ENCODE assay signal across 9 mouse cellular contexts in genomic region chr5:72172675-72173074, GRCm38 (mm10). TPM values are rescaled to one million over a fixed set of nuclear protein-coding genes. Genes with fewer than 3 reads are reported as not detected.
DNase-seq lines count a peak whose midpoint lies in the region; ATAC-seq lines count a peak whose summit lies in the region.
"Had no signal": no experiment of that assay in that cellular context is flagged by ENCODE, and none has a peak within 500 bp of the region (broad histone marks: within the 10 kb centered on the region; RNA-seq: fewer than 3 reads in every experiment).

No protein-coding gene starts in this region.

- intact Hi-C loops in heart, postnatal 14 days (cut with DNase I), result loop anchor here (1.0 kb wide), 1 partner anchor 98 kb away; no protein-coding TSS in a partner anchor

- H3K9me3 ChIP-seq in forebrain, embryonic 10.5 days, result no peaks in the 10 kb centered on the region
- no peaks in the 10 kb centered on the region for H3K9me3 ChIP-seq in forebrain, embryonic 15.5 days
- H3K9me3 ChIP-seq in midbrain, embryonic 11.5 days (ENCODE audit: control insufficient read depth, low read length), result no peaks in the 10 kb centered on the region
- no peaks in the 10 kb centered on the region for H3K9me3 ChIP-seq in midbrain, embryonic 16.5 days (replicated peaks; ENCODE audit: control insufficient read depth, low read length, poor library complexity, severe bottlenecking)

- no peak overlapping the region for H3K4me3 ChIP-seq in forebrain, embryonic 10.5 days
- no peak overlapping the region for H3K4me3 ChIP-seq in forebrain, embryonic 15.5 days
- H3K4me3 ChIP-seq in midbrain, embryonic 11.5 days (ENCODE audit: low read depth, low read length), result no peak overlapping the region
- H3K4me3 ChIP-seq in midbrain, embryonic 16.5 days (ENCODE audit: low read depth, low read length), result no peak overlapping the region
- H3K4me3 ChIP-seq: myocyte had no signal

- no peaks in the 10 kb centered on the region for H3K27me3 ChIP-seq in forebrain, embryonic 10.5 days (ENCODE audit: poor library complexity, severe bottlenecking)
- H3K27me3 ChIP-seq in forebrain, embryonic 15.5 days, result no peaks in the 10 kb centered on the region
- no peaks in the 10 kb centered on the region for H3K27me3 ChIP-seq in midbrain, embryonic 11.5 days (ENCODE audit: control insufficient read depth, insufficient read depth, low read length)
- no peaks in the 10 kb centered on the region for H3K27me3 ChIP-seq in midbrain, embryonic 16.5 days (ENCODE audit: control insufficient read depth, insufficient read depth, low read depth, low read length)

- H3K27ac ChIP-seq in forebrain, embryonic 10.5 days, result no peak overlapping the region
- no peak overlapping the region for H3K27ac ChIP-seq in forebrain, embryonic 15.5 days (replicated peaks)
- H3K27ac ChIP-seq in midbrain, embryonic 11.5 days (ENCODE audit: low read depth, low read length), result no peak overlapping the region
- no peak overlapping the region for H3K27ac ChIP-seq in midbrain, embryonic 16.5 days (ENCODE audit: low read length)

- H3K9ac ChIP-seq in forebrain, embryonic 15.5 days (replicated peaks), result no peak overlapping the region
- no peak overlapping the region for H3K9ac ChIP-seq in midbrain, embryonic 11.5 days (ENCODE audit: low read length)
- no peak overlapping the region for H3K9ac ChIP-seq in midbrain, embryonic 16.5 days (ENCODE audit: low read depth, low read length)

- peaks cover 11% of the 10 kb centered on the region for H3K4me1 ChIP-seq in forebrain, embryonic 10.5 days
- H3K4me1 ChIP-seq in forebrain, embryonic 15.5 days, result 0 out of 2 replicates have a peak, but pooled peaks cover 3% of the 10 kb centered on the region
- H3K4me1 ChIP-seq in midbrain, embryonic 11.5 days (ENCODE audit: control insufficient read depth, insufficient read depth, low read length), result peaks cover 8% of the 10 kb centered on the region
- H3K4me1 ChIP-seq in midbrain, embryonic 16.5 days (ENCODE audit: control insufficient read depth, insufficient read depth, low read length), result no peaks in the 10 kb centered on the region

- H3K4me2 ChIP-seq in forebrain, embryonic 15.5 days (replicated peaks), result no peak overlapping the region
- no peak overlapping the region for H3K4me2 ChIP-seq in midbrain, embryonic 11.5 days
- H3K4me2 ChIP-seq in midbrain, embryonic 16.5 days (ENCODE audit: low read length), result no peak overlapping the region

- ATAC-seq in forebrain, embryonic 15.5 days (replicated peaks), result no peak
- no peak for ATAC-seq in midbrain, embryonic 11.5 days (ENCODE audit: low FRiP score)
- ATAC-seq in midbrain, embryonic 16.5 days, result no peak

- DNase-seq in forebrain, embryonic 10.5 days (ENCODE audit: extremely low spot score, low spot score), result peak; percentile 25
- DNase-seq in midbrain, embryonic 11.5 days (ENCODE audit: low spot score, missing footprints), result peak; percentile 93
- DNase-seq in adrenal gland, adult 8-10 months, result peak; percentile 20
- DNase-seq in heart, postnatal 14 days, result peak; percentile 38 to 74
- peak; percentile 66 for DNase-seq in lung, postnatal 36 days
- no peak for DNase-seq in frontal cortex, postnatal 14 days (ENCODE audit: low spot score in 2 of 2)

- 36% methylated on average over 3 of the region's 3 CpGs for WGBS in forebrain, embryonic 10.5 days
- 32% methylated on average over 3 of the region's 3 CpGs for WGBS in forebrain, embryonic 15.5 days
- WGBS in midbrain, embryonic 11.5 days, result 39% methylated on average over 3 of the region's 3 CpGs
- 34% methylated on average over 3 of the region's 3 CpGs for WGBS in midbrain, embryonic 16.5 days

- H3K36me3 ChIP-seq in forebrain, embryonic 10.5 days (replicated peaks), result no peaks in the 10 kb centered on the region
- H3K36me3 ChIP-seq in forebrain, embryonic 15.5 days, result no peaks in the 10 kb centered on the region
- H3K36me3 ChIP-seq in midbrain, embryonic 11.5 days (ENCODE audit: control insufficient read depth, insufficient read depth, low read length), result no peaks in the 10 kb centered on the region
- H3K36me3 ChIP-seq in midbrain, embryonic 16.5 days (ENCODE audit: control insufficient read depth, insufficient read depth, low read length), result no peaks in the 10 kb centered on the region

RNA-seq across cellular contexts. Expression of gene Commd8, which starts 4.7 kb away (rescaled TPM):
- polyA plus RNA-seq in forebrain, embryonic 10.5 days (2016; fragmentation: Nextera tagmentation; extraction: Ambion mirVana), result 153 and 161 TPM in 2 replicates
- polyA plus RNA-seq in forebrain, embryonic 15.5 days (2015; fragmentation: Nextera tagmentation; extraction: Ambion mirVana), result 145 and 146 TPM in 2 replicates
- polyA plus RNA-seq in midbrain, embryonic 11.5 days (2014; fragmentation: Nextera tagmentation; extraction: Ambion mirVana), result 210 and 233 TPM in 2 replicates
- polyA plus RNA-seq in midbrain, embryonic 16.5 days (2015; fragmentation: Nextera tagmentation; extraction: Ambion mirVana), result 155 and 163 TPM in 2 replicates
- 10 to 100 TPM; 63.1 to 68.4 (median 67.8) TPM for total RNA-seq in adrenal gland, adult 8-10 months (2022)
- 10 to 100 TPM; 34.4 to 37.8 TPM for total RNA-seq in heart, postnatal 14 days (2021)

Comparison
In these comparisons a context has a peak if more than half of its experiments do, and no peak if none do; other contexts are left out.
1. DNase-seq: peak in forebrain, embryonic 10.5 days (single experiment), midbrain, embryonic 11.5 days (single experiment), adrenal gland, adult 8-10 months (single experiment), heart, postnatal 14 days (2 of 2) and lung, postnatal 36 days (single experiment); none in frontal cortex, postnatal 14 days (0 of 2).